Mouse (Mus musculus) lung, postnatal 0 days (tissue): Measurements from ENCODE around the gene Zfp60.

Source experiments
- CTCF ChIP-seq: IDR thresholded peaks from 2 replicates; pipeline ENCODE4 v1.5.1; 2016; ENCODE audit warnings: antibody characterized with exemption, mild to moderate bottlenecking
- EP300 ChIP-seq: IDR thresholded peaks from 2 replicates; pipeline ENCODE4 v1.6.1; 2016; ENCODE audit warnings: antibody characterized with exemption, mild to moderate bottlenecking, control low read depth

DNA sequence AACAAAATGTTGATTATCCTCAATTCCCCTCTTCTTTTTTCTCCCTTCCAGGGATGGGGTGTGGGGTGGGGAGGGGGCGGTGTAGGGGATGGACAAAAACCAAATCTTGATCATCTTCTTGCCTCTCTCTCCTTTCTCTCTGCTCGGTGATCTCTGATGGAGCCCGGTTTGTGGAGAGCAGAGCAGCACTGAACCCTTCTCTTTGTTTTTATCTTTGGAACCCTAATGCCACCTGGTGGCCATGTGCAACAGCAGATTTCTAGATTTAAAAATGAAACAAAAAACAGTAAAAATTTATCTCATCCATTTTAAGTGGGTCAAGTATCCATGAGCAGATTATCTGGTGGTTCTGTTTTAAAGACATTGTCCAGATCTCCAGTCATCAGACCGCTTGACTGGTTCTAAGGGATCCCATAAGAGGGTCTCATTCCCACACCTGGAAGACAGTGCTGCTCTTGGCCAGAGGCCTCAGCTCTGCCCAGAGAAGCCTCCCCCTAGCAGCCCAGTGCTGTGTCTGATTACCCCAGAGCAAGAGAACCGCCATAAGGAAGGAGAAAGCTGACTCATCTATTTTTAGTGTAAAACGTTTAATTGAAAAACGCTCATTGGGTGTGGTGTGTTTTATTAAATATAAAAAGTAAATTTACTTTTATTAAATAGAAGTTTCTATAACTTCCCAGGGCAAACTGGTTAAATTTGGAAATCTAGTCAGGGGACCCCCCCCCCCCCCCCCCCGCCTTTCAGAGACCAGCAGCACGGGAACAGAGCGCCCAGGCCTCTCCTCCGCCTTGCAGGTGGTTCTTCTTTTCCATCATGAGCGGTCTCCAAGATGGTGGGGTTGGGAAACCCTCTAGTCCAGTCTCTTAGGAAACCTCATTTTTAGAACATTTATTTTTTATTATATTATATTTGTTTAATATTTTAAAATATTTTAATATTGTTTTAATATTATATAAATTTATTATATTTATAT, 5.3 kb upstream of the Zfp60 start:
- TF ChIP-seq CTCF (peak; percentile 67), EP300 (no peak)
